Mouse (Mus musculus): ENCODE data around the gene S100z.

S100z gene

DNA sequence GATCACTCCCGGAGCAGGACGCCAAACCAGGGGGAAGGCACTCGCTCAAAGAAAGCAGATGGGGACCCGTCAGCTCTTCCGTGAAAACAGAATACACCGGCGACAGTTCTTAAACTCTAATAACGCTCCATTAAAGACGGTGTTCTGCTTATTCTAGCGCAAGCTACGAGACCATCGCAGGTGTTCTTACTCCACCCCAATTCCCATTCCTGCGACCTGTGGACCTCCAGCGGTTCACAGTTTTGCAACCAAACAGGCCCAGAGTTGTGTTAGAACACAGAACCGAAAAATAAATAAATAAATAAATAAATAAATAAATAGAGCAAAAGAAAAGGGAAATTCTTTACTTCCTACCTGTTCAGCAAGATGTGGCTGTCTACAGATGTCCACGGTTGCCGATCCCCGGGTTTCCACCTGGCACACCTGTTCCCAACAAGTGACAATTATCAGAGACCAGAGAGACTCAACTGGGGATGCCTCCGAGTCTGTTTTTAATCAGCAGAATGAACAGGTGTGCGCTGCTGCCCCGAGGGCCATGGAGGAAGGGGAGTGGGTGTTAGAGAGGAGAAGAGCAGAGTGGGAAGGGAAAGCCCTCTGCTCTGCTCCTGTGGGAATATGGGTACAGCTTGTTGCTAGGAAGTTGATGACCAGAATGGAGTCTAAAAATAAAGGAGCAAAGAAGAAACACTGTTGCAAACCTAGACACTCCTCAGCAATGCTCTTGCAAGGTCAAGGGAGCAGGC, at the start of gene S100z:
S100z (minus strand) TSS at position 51 of the 743 bp plus-strand sequence.
- DNase-seq: no peak

GRCm38 (mm10) chr13:95524674-95525491, 46.4 kb upstream of the S100z start, which contains the start of gene F2rl1:
TSS of gene F2rl1 (minus strand) at chr13:95525227.
- peak; percentile 24 to 52 for DNase-seq

DNA sequence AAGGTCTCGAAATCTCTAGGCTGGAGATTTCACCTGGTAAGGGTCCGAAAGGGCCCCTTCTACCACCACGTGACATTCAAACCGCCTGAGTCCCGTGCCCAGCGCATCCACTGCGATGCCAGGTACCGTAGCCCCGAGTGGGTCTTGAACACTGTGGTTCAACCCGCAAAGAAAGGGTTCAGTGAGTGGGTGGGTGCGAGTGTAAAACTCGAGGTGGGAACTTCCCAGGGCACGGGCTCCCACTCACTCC, 45.8 kb upstream of the S100z start:
- peak in 1 of 2 experiments; percentile 5 for DNase-seq

DNA sequence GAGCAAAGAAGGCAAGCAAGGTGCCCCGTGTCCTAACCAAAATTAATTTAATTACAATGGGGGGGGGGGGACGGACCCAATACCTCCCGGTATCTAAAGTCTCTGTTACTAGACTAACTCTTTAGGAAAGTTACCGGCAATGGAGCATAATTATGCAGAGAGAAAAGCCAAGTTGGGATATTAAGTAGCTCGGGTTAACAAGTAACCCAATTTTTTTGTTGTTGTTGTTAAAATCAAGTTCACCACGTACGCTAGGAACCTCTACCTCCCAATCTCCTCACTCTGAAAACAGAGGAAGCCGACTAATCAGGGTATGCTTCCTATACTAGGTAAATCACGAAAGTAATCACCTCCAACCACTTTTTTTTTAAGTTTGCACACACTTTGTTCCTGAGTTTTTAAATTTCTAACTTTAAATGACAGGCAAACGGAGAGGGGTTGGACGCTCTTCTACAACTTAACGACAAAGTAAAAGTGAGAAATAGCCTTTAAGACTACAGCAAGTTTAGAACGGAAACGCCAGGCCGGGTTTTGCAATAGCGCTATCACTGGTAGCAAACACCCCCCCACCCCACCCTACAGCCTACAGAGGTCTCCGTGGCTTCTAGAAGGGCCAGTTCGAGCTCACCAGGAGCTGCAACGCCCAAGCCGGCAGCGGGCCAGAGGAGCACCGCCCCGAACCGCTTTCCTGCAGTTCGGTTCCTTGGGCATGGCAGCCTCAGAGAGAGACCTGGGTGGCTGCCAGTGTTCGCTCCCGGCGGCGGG, 45.3 kb upstream of the S100z start:
- peak in 1 of 2 experiments; percentile 11 for DNase-seq

DNA sequence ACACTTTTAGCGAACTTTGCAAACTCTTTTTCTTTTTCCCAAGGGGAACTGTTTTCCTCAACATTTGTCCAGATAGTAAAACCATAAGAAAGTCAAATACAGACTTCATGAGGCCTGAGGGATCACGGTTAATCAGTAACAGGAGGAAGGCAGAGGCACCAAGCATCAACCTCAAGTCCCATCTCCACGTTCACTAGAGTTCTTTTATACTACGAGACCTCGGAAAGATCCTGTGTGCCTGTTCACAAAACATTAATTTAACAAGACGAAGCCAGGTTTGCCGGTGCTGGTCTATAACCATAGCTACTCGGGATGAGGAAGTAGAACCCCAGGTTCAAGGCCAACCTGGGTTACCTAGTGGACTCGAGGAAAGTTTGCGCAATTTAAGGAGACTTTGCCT, 43.7 kb upstream of the S100z start:
- DNase-seq: no peak

GRCm38 (mm10) chr13:95521029-95521428, 42.5 kb upstream of the S100z start:
- no peak for DNase-seq

GRCm38 (mm10) chr13:95514756-95515155, 36.2 kb upstream of the S100z start:
- DNase-seq: no peak

GRCm38 (mm10) chr13:95510054-95510453, 31.5 kb upstream of the S100z start:
- DNase-seq: no peak

GRCm38 (mm10) chr13:95503279-95503917, 24.9 kb upstream of the S100z start:
- DNase-seq: no peak

DNA sequence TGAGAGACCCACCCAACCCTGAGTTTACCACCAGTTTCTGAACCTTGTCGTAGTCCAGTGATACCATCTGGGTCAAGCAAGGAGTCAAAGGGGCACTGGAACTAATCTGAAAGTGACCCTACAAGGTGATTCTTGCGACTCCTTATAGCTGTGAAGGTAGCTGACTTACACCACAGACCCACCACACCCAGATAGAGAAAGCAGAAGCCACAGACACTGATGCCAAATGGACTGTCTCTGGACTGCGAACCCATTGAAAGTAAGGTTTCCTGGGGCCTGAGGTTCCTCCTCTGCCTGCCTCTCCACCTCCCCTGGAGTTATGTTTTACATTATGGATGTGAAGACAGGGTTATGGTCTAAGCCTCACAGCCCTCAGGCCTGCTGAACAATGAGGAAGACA, 18.1 kb upstream of the S100z start:
- no peak for DNase-seq

DNA sequence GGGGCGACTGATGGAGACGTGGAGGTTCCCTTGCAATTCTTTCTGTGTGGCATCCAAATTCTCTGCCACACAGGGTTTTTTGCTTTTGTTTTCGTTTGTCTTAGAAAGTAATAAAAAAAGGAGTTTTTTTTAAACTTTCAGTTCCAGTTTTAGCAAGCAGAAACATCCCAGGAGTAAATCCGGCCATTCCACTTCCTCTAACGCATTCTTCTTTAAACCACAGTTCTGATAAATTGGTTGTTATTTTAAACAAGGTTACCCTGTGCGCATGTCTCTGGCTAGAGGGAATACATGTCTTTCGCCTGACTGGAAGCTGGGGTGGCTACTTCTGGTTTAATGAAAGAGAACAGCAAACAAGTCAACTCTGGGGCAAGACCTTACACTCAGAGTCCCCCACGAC, 16.3 kb upstream of the S100z start:
- DNase-seq: peak in 1 of 2 experiments; percentile 15

DNA sequence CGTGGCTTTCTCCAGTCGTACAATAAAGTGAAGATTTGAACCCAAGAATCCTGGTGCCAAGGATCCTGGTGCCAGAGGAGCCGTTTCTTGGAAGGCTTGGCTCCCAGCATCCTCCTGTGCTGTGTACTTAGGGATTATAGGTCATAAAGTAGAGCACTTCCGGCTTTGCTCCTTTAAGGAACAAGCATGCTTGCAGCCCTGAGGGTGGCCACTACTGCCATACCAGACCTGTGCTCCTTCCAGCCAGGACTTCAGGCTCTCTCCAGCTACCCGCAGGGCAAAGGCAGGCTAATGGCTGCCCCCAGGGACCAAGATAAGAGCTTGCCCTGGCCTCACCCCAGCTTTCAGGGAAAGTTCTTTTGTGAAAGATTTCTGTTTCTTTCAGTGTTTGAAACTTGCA, 14.8 kb upstream of the S100z start:
- no peak for DNase-seq

DNA sequence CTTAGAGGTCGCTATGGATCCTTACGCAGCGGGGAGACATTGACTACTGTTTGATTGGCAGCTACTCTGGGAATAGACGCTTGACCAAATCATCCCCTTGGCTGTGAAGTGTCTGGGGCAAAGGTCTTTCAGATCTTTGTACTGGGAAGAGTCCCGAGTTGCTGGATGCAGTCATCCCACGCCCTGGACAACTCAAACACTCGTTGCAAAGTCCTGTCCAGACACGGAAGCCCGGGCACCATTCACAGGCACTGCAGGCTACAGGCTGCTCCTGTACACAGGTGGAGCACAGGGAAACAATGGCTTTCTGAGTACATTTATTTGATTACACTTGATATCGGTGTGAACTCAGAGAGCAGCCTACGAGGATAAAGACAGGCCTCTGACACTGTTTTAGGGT, 12.8 kb upstream of the S100z start:
- no peak for DNase-seq

DNA sequence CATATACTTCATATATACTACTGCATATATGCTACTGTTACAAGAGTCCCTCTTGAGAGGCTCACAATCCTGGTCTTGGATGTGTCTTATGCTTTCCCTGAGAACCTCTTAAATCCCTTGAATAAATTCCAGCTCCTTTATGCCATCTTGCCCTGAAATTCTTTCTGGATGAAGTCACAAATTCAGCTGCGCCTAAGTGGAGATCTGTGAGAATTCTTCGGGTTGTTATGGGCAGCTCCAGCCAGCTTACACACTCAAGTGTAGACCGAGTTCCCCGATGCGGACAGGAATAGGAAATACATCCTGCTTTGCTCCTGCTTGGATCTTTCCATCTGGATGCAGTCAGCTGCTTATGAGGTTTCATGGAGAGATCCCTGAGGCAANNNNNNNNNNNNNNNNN, 6.1 kb upstream of the S100z start:
- DNase-seq: no peak

- DNase-seq: peak; percentile 43 to 76
These were observed 2.9 kb upstream of the S100z start for GRCm38 (mm10) chr13:95481428-95481827.

DNA sequence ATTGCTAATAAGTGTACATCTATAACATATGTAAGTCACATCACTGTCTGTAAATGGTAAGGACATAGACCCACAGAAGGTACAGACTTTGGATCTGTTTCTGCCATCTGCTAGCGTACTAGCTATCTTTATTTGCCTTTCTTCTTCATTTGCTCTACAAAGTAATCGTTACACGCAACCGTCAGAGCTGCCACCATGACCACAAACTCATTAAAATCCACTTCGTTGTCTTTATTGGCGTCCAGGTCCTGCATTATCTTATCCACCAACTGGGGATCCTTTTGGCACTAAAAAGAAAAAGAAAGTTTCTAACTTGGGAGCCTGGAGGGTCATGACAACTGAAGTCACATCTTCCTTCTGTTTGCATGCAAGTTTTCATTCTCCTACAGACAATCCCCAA, 1.3 kb downstream of the S100z start:
- DNase-seq: no peak

- no peak for DNase-seq
These were observed 3.4 kb downstream of the S100z start for GRCm38 (mm10) chr13:95475124-95475523.

DNA sequence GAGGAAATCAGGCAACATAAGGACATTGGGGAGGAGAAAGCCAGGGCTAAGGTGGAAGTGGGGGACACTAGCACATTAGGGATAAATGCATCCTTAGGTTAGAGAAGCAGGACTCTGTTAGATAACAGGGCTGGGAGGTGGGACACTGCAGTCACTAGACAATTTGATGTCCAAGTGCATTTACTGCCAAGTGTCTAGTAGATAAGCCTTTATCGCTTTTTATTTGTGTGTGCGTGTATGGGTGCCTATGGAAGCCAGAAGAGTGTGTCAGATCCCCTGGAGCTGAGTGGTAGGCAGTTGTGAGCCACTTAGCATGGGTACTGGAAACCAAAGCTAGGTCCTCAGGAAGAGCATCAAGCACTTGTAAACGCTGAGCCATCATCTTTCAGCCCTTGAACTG, 4.2 kb downstream of the S100z start:
- DNase-seq: no peak

GRCm38 (mm10) chr13:95470970-95471369, 7.6 kb downstream of the S100z start:
- no peak for DNase-seq

GRCm38 (mm10) chr13:95451529-95451928, 27.0 kb downstream of the S100z start:
- no peak for DNase-seq

DNA sequence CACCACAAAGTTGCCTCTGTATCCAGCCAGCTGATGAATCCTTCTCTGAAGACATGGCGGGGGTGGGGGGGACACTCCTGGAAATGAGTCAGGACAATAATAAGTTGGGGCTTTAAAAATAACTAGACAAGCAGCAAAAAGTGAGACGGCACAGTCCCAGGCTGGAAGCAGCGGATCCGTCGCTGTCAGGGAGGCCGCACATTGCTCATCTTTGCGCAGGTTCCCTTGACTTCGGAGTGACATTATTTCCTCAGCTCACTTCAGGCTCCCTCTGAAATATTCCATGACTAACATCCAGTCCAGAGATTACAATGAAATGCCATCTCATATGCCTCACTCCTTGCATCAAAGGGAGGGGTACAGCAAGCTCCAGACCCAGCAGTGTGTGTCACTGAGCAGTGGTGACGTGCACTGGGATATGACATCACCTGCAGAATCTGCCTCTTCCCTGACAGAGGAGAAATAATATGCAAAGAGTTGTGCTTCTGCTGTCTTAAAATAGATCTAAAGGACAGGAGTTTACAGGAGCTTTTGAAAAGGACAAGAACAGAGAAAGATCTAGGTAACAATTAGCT, 27.8 kb downstream of the S100z start:
- no peak for DNase-seq

DNA sequence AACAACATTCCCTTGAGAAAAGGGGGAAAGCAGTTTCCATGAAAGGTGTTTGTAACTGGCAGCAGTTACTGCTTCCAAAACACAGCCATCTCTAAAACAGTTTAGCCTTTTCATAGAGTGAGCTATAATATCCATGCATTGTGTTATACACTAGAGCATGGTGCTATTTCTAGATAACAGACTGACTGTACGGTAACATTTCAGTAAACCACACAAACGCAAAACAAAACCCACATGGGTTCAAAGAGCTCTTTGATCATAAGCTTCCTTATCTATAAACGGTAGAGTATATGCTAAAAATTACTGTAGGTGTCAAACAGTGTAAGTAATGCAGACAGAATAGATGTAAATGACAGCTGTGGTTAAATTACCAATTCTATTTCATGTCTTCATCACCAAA, 28.8 kb downstream of the S100z start:
- no peak for DNase-seq

DNA sequence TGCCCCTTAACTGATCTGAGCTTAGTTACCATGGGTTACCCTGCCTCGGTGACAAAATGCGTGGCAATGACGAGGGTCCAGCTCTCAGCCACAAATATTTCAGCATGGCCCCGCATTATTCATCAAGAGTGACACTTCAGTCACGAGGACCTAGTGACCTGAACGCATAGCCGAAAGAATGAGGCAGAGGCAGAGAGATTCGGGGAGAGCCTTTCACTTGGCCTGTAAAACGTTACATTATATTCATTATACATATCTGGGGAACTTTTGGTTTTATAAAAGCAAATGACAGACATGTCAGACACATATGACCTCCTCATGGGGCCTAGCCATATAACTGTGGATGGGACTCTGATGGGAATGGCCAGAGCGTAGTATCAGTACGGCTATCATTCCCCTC, 33.7 kb downstream of the S100z start, which contains the start of gene Crhbp:
Crhbp (minus strand) TSS at position 101 of the 400 bp plus-strand sequence.
- DNase-seq: no peak

Measured in spleen, adult 18-20 months (tissue).